Mouse (Mus musculus) common myeloid progenitor, adult 5-6 weeks (primary cell): ENCODE data around the gene Srm. TPM values are rescaled to one million over a fixed set of nuclear protein-coding genes. Genes with fewer than 3 reads are reported as not detected.
A peak's percentile ranks its signal among the peaks of the same experiment; 100 is the strongest.

Experiments
- ATAC-seq: replicated peaks from 2 replicates; pipeline ENCODE4 v1.8.0; 2016; ENCODE audit warnings: low read depth, mild to moderate bottlenecking, moderate TSS enrichment, inconsistent platforms; ENCODE audit not compliant: poor library complexity, severe bottlenecking
- total RNA-seq: library from RNA; stranded (forward); fragments of 200-1000, 187-1606 nt; gene quantifications from 2 replicates; pipeline ENCODE4 v1.2.3, GENCODE M21; 2017

Srm gene
- 30.3 and 47.1 TPM in 2 replicates for total RNA-seq

- peak; percentile 94 for ATAC-seq
Measured at GRCm38 (mm10) chr4:148591171-148591630, at the start of gene Srm. Gene Srm (plus strand): TSS chr4:148591503.

- no peak for ATAC-seq
Measured at GRCm38 (mm10) chr4:148549106-148549505, 42.2 kb upstream of the Srm start.

- ATAC-seq: no peak
Measured at GRCm38 (mm10) chr4:148557766-148558165, 33.5 kb upstream of the Srm start.

GRCm38 (mm10) chr4:148558297-148559000 lies 32.9 kb upstream of the Srm start, which contains the start of gene Exosc10:
Gene Exosc10 (plus strand): TSS chr4:148558429.
- peak; percentile 91 for ATAC-seq

GRCm38 (mm10) chr4:148562676-148563075 lies 28.6 kb upstream of the Srm start:
- no peak for ATAC-seq

- ATAC-seq: no peak
Measured at GRCm38 (mm10) chr4:148563595-148563994, 27.7 kb upstream of the Srm start.

- ATAC-seq: no peak
Measured at GRCm38 (mm10) chr4:148570138-148570537, 21.2 kb upstream of the Srm start.

- ATAC-seq: no peak
Measured at GRCm38 (mm10) chr4:148570693-148571295, 20.5 kb upstream of the Srm start.

- ATAC-seq: no peak
Measured at GRCm38 (mm10) chr4:148573222-148573621, 18.1 kb upstream of the Srm start.

- no peak for ATAC-seq
Measured at GRCm38 (mm10) chr4:148580765-148581164, 10.5 kb upstream of the Srm start.

- no peak for ATAC-seq
Measured at GRCm38 (mm10) chr4:148581422-148581821, 9.9 kb upstream of the Srm start.

GRCm38 (mm10) chr4:148583257-148583656 lies 8.0 kb upstream of the Srm start:
- ATAC-seq: peak; percentile 92

- no peak for ATAC-seq
Measured at GRCm38 (mm10) chr4:148586648-148587047, 4.7 kb upstream of the Srm start.

- ATAC-seq: peak; percentile 20
Measured at GRCm38 (mm10) chr4:148588793-148589192, 2.5 kb upstream of the Srm start.

- no peak for ATAC-seq
Measured at GRCm38 (mm10) chr4:148589565-148589964, 1.7 kb upstream of the Srm start.

GRCm38 (mm10) chr4:148590421-148591170 lies 707 bp upstream of the Srm start:
- peak; percentile 12 for ATAC-seq

GRCm38 (mm10) chr4:148591637-148592380 lies 506 bp downstream of the Srm start:
- ATAC-seq: peak; percentile 7

GRCm38 (mm10) chr4:148593996-148594395 lies 2.7 kb downstream of the Srm start:
- no peak for ATAC-seq

GRCm38 (mm10) chr4:148595916-148596315 lies 4.6 kb downstream of the Srm start:
- ATAC-seq: no peak

GRCm38 (mm10) chr4:148596731-148597130 lies 5.4 kb downstream of the Srm start:
- ATAC-seq: no peak
